Mouse (Mus musculus) MEL (cell line): ENCODE data around the gene Zfr. TPM values are rescaled to one million over a fixed set of nuclear protein-coding genes. Genes with fewer than 3 reads are reported as not detected.

Experiments
- DNase-seq: peaks from one replicate; pipeline ENCODE4 v3.0.0; 2011; ENCODE audit warnings: low read depth, low spot score
- H3K27ac ChIP-seq: 2 replicates; pipeline ENCODE4 v1.5.1; 2012; ENCODE audit warnings: low read depth, mild to moderate bottlenecking, control low read depth, low read length, moderate library complexity; ENCODE audit not compliant: control insufficient read depth
- H3K27me3 ChIP-seq, 2 experiments: fragments of 150-350 bp in 1 of 2; sonication (generic) in 1 of 2; 2 replicates each; pipeline ENCODE4 v1.6.1; 2012; ENCODE audit warnings: low read length in 2 of 2, mild to moderate bottlenecking in 2 of 2, improper control_type of control experiment in 1 of 2, moderate library complexity in 1 of 2; ENCODE audit not compliant: insufficient read depth in 2 of 2, control insufficient read depth in 1 of 2
- H3K36me3 ChIP-seq, 2 experiments: 2 replicates each; pipeline ENCODE4 v1.6.1; 2012 to 2014; ENCODE audit warnings: low read length in 2 of 2, improper control_type of control experiment in 1 of 2, inconsistent platforms in 1 of 2, mild to moderate bottlenecking in 1 of 2; ENCODE audit not compliant: insufficient read depth in 2 of 2, control insufficient read depth in 1 of 2
- H3K4me1 ChIP-seq, 2 experiments: fragments of 150-350 bp in 1 of 2; sonication (generic) in 1 of 2; 2 replicates each; pipeline ENCODE4 v1.6.1; 2012; ENCODE audit warnings: low read length in 2 of 2, improper control_type of control experiment in 1 of 2, mild to moderate bottlenecking in 1 of 2; ENCODE audit not compliant: insufficient read depth in 2 of 2, control insufficient read depth in 1 of 2
- H3K4me3 ChIP-seq, 2 experiments: fragments of 150-350 bp in 1 of 2; sonication (generic) in 1 of 2; 2 replicates each; pipeline ENCODE4 v1.5.1; 2012; ENCODE audit warnings: low read depth in 2 of 2, low read length in 2 of 2, mild to moderate bottlenecking in 2 of 2, moderate library complexity in 2 of 2, control low read depth in 1 of 2, improper control_type of control experiment in 1 of 2; ENCODE audit not compliant: control insufficient read depth in 1 of 2, insufficient read depth in 1 of 2
- H3K79me2 ChIP-seq: 2 replicates; pipeline ENCODE4 v1.6.1; 2012; ENCODE audit warnings: mild to moderate bottlenecking, low read length, moderate library complexity; ENCODE audit not compliant: control insufficient read depth, poor library complexity, insufficient read depth
- H3K9ac ChIP-seq: 2 replicates; pipeline ENCODE4 v1.6.1; 2012; ENCODE audit warnings: low read depth, mild to moderate bottlenecking, control low read depth, low read length, moderate library complexity; ENCODE audit not compliant: control insufficient read depth, poor library complexity, severe bottlenecking
- H3K9me3 ChIP-seq: fragments of 150-350 bp; sonication (generic); replicated peaks from 2 replicates; pipeline ENCODE4 v1.6.1; 2012; ENCODE audit warnings: mild to moderate bottlenecking, low read length, improper control_type of control experiment, moderate library complexity; ENCODE audit not compliant: insufficient read depth
- BHLHE40 ChIP-seq: IDR thresholded peaks from 2 replicates; pipeline ENCODE4 v1.6.1; 2012; ENCODE audit warnings: low read depth, mild to moderate bottlenecking, inconsistent platforms, low read length, improper control_type of control experiment, borderline replicate concordance
- CHD1 ChIP-seq: IDR thresholded peaks from 2 replicates; pipeline ENCODE4 v1.6.1; 2012; ENCODE audit warnings: low read depth, mild to moderate bottlenecking, inconsistent platforms, low read length, improper control_type of control experiment
- CHD2 ChIP-seq: IDR thresholded peaks from 2 replicates; pipeline ENCODE4 v1.6.1; 2011; ENCODE audit warnings: low read length, improper control_type of control experiment
- CTCF ChIP-seq, 3 experiments: IDR thresholded peaks in 2 of 3; conservative IDR thresholded peaks in 1 of 3; 2 replicates each; pipeline ENCODE4 v1.5.1; 2011 to 2012; ENCODE audit warnings: low read length in 3 of 3, low read depth in 2 of 3, mild to moderate bottlenecking in 2 of 3, improper control_type of control experiment in 1 of 3, inconsistent platforms in 1 of 3, mixed read lengths in 1 of 3, moderate library complexity in 1 of 3; ENCODE audit not compliant: control insufficient read depth in 1 of 3, insufficient read depth in 1 of 3, poor library complexity in 1 of 3, severe bottlenecking in 1 of 3
- E2F4 ChIP-seq: IDR thresholded peaks from 2 replicates; pipeline ENCODE4 v1.6.1; 2011; ENCODE audit warnings: low read depth, low read length, improper control_type of control experiment, borderline replicate concordance
- ELF1 ChIP-seq: IDR thresholded peaks from 2 replicates; pipeline ENCODE4 v1.6.1; 2014; ENCODE audit warnings: low read depth, mild to moderate bottlenecking, inconsistent platforms, low read length, improper control_type of control experiment, moderate library complexity
- EP300 ChIP-seq, 2 experiments: IDR thresholded peaks; 2 replicates each; pipeline ENCODE4 v1.6.1; 2011; ENCODE audit warnings: improper control_type of control experiment in 2 of 2, low read length in 2 of 2, low read depth in 1 of 2, mild to moderate bottlenecking in 1 of 2
- ETS1 ChIP-seq: IDR thresholded peaks from 2 replicates; pipeline ENCODE4 v1.6.1; 2012; ENCODE audit warnings: low read depth, mild to moderate bottlenecking, inconsistent platforms, low read length, improper control_type of control experiment, moderate library complexity
- GABPA ChIP-seq: IDR thresholded peaks from 2 replicates; pipeline ENCODE4 v1.6.1; 2012; ENCODE audit warnings: low read depth, mild to moderate bottlenecking, inconsistent platforms, low read length, improper control_type of control experiment, moderate library complexity
- GATA1 ChIP-seq: IDR thresholded peaks from 2 replicates; pipeline ENCODE4 v1.6.1; 2011; ENCODE audit warnings: low read depth, low read length, improper control_type of control experiment
- HCFC1 ChIP-seq: IDR thresholded peaks from 2 replicates; pipeline ENCODE4 v1.6.1; 2012; ENCODE audit warnings: low read depth, mild to moderate bottlenecking, inconsistent platforms, low read length, improper control_type of control experiment, moderate library complexity
- JUND ChIP-seq: IDR thresholded peaks from 2 replicates; pipeline ENCODE4 v1.6.1; 2011; ENCODE audit warnings: low read depth, mild to moderate bottlenecking, improper control_type of control experiment, low read length
- KAT2A ChIP-seq: conservative IDR thresholded peaks from 2 replicates; pipeline ENCODE4 v1.6.1; 2012; ENCODE audit warnings: low read depth, low read length, improper control_type of control experiment, inconsistent platforms
- MAFK ChIP-seq: IDR thresholded peaks from 2 replicates; pipeline ENCODE4 v1.6.1; 2011; ENCODE audit warnings: low read depth, mild to moderate bottlenecking, low read length, improper control_type of control experiment, borderline replicate concordance
- MAX ChIP-seq: IDR thresholded peaks from 2 replicates; pipeline ENCODE4 v1.6.1; 2011; ENCODE audit warnings: low read length, improper control_type of control experiment
- MAZ ChIP-seq: IDR thresholded peaks from 2 replicates; pipeline ENCODE4 v1.6.1; 2012; ENCODE audit warnings: low read depth, mild to moderate bottlenecking, inconsistent platforms, low read length, improper control_type of control experiment
- MEF2A ChIP-seq: IDR thresholded peaks from 2 replicates; pipeline ENCODE4 v1.6.1; 2014; ENCODE audit warnings: low read depth, mild to moderate bottlenecking, inconsistent platforms, low read length, improper control_type of control experiment; ENCODE audit not compliant: poor library complexity, insufficient replicate concordance, severe bottlenecking; ENCODE audit errors: extremely low read depth
- MXI1 ChIP-seq: IDR thresholded peaks from 2 replicates; pipeline ENCODE4 v1.6.1; 2011; ENCODE audit warnings: mild to moderate bottlenecking, low read depth, low read length, improper control_type of control experiment
- MYB ChIP-seq: IDR thresholded peaks from 2 replicates; pipeline ENCODE4 v1.6.1; 2011; ENCODE audit warnings: mild to moderate bottlenecking, low read depth, low read length, improper control_type of control experiment
- MYC ChIP-seq: IDR thresholded peaks from 2 replicates; pipeline ENCODE4 v1.6.1; 2011; ENCODE audit warnings: low read depth, mild to moderate bottlenecking, low read length, improper control_type of control experiment, moderate library complexity
- NELFE ChIP-seq: IDR thresholded peaks from 2 replicates; pipeline ENCODE4 v1.6.1; 2011; ENCODE audit warnings: low read depth, low read length, improper control_type of control experiment
- NRF1 ChIP-seq: IDR thresholded peaks from 2 replicates; pipeline ENCODE4 v1.6.1; 2014; ENCODE audit warnings: low read depth, mild to moderate bottlenecking, inconsistent platforms, low read length, improper control_type of control experiment, moderate library complexity; ENCODE audit not compliant: poor library complexity, insufficient read depth, severe bottlenecking
- POLR2A ChIP-seq, 2 experiments: IDR thresholded peaks; 2 replicates each; pipeline ENCODE4 v1.6.1; 2011 to 2012; ENCODE audit warnings: low read length in 2 of 2, mild to moderate bottlenecking in 2 of 2, control low read depth in 1 of 2, improper control_type of control experiment in 1 of 2, low read depth in 1 of 2, moderate library complexity in 1 of 2; ENCODE audit not compliant: control insufficient read depth in 1 of 2, insufficient read depth in 1 of 2, poor library complexity in 1 of 2
- POLR2AphosphoS2 ChIP-seq: IDR thresholded peaks from 2 replicates; pipeline ENCODE4 v1.6.1; 2011; ENCODE audit warnings: low read length, improper control_type of control experiment
- RAD21 ChIP-seq: IDR thresholded peaks from 2 replicates; pipeline ENCODE4 v1.6.1; 2011; ENCODE audit warnings: mild to moderate bottlenecking, low read depth, low read length, improper control_type of control experiment
- RCOR1 ChIP-seq: IDR thresholded peaks from 2 replicates; pipeline ENCODE4 v1.6.1; 2012; ENCODE audit warnings: low read depth, mild to moderate bottlenecking, inconsistent platforms, low read length, improper control_type of control experiment
- TAL1 ChIP-seq: IDR thresholded peaks from 2 replicates; pipeline ENCODE4 v1.6.1; 2012; ENCODE audit warnings: mild to moderate bottlenecking, inconsistent platforms, low read length, moderate library complexity, mixed read lengths
- TBP ChIP-seq: IDR thresholded peaks from 2 replicates; pipeline ENCODE4 v1.8.0; 2011; ENCODE audit warnings: low read depth, low read length, improper control_type of control experiment
- TCF12 ChIP-seq: IDR thresholded peaks from 2 replicates; pipeline ENCODE4 v1.6.1; 2014; ENCODE audit warnings: low read depth, mild to moderate bottlenecking, inconsistent platforms, low read length, improper control_type of control experiment, moderate library complexity
- UBTF ChIP-seq: IDR thresholded peaks from 2 replicates; pipeline ENCODE4 v1.6.1; 2012; ENCODE audit warnings: low read depth, mild to moderate bottlenecking, inconsistent platforms, low read length, improper control_type of control experiment, moderate library complexity, borderline replicate concordance; ENCODE audit not compliant: insufficient read depth
- USF2 ChIP-seq, 2 experiments: IDR thresholded peaks; 2 replicates each; pipeline ENCODE4 v1.6.1; 2011 to 2012; ENCODE audit warnings: improper control_type of control experiment in 2 of 2, low read length in 2 of 2, borderline replicate concordance in 1 of 2, inconsistent platforms in 1 of 2, low read depth in 1 of 2, mild to moderate bottlenecking in 1 of 2; ENCODE audit not compliant: insufficient read depth in 1 of 2
- ZC3H11A ChIP-seq: IDR thresholded peaks from 2 replicates; pipeline ENCODE4 v1.6.1; 2012; ENCODE audit warnings: low read depth, mild to moderate bottlenecking, inconsistent platforms, low read length, improper control_type of control experiment
- ZKSCAN1 ChIP-seq: IDR thresholded peaks from 2 replicates; pipeline ENCODE4 v1.6.1; 2012; ENCODE audit warnings: low read depth, mild to moderate bottlenecking, inconsistent platforms, low read length, improper control_type of control experiment, moderate library complexity
- ZMIZ1 ChIP-seq: IDR thresholded peaks from 2 replicates; pipeline ENCODE4 v1.6.1; 2012; ENCODE audit warnings: low read depth, mild to moderate bottlenecking, inconsistent platforms, low read length, improper control_type of control experiment, moderate library complexity
- ZNF384 ChIP-seq: IDR thresholded peaks from 2 replicates; pipeline ENCODE4 v1.6.1; 2012; ENCODE audit warnings: low read depth, mild to moderate bottlenecking, inconsistent platforms, low read length, improper control_type of control experiment
- polyA plus RNA-seq, 2 experiments: library from polyadenylated mRNA; stranded (reverse) in 1 of 2; unstranded in 1 of 2; fragments of >175 nt in 1 of 2; fragments of >200 nt in 1 of 2; gene quantifications; 2 replicates each; pipeline versions ENCODE4 v1.2.1 to v1.2.4; 2012; ENCODE audit warnings: low replicate concordance in 2 of 2, low read depth in 1 of 2; ENCODE audit not compliant: insufficient read length in 2 of 2, insufficient read depth in 1 of 2, missing spikeins in 1 of 2
- total RNA-seq: library from RNA; depleted of rRNA; stranded (reverse); fragments of 300-350 nt; gene quantifications from 2 replicates; pipeline ENCODE4 v1.2.3, GENCODE M21; 2012

Zfr gene
- total and polyA plus RNA-seq, 3 experiments = 54.4 to 199 (median 108) TPM

- peak; percentile 93 for DNase-seq
- no peak overlapping the region for H3K27ac ChIP-seq
- no peaks in the 10 kb centered on the region; the same call in 1 of the 2 replicates for H3K79me2 ChIP-seq
- H3K36me3 ChIP-seq = peaks cover 0 to 17% of the 10 kb centered on the region in 2 experiments; a peak in 2 of 4 replicates
- peak overlapping the region; percentile 44 for H3K9ac ChIP-seq
- H3K4me1 ChIP-seq = peaks cover 0 to 32% of the 10 kb centered on the region in 2 experiments
- H3K27me3 ChIP-seq = no peaks in the 10 kb centered on the region
- no peaks in the 10 kb centered on the region for H3K9me3 ChIP-seq
- H3K4me3 ChIP-seq = peak overlapping the region; percentile 13 to 36
- TF ChIP-seq RAD21 (peak; percentile 98), MYB (no peak), EP300 (IDR thresholded peaks at IDR 0.05; ENCODE audit: low read depth in 1 of 2, low read length in 2 of 2) (no peak), GATA1 (0 out of 2 replicates have a peak, but pooled peaks have one; percentile 12), UBTF (no peak), KAT2A (no peak), CHD2 (no peak), E2F4 (no peak), ZC3H11A (peak; percentile 97), ZNF384 (0 out of 2 replicates have a peak, but pooled peaks have one; percentile 6), USF2 (IDR thresholded peaks at IDR 0.05; ENCODE audit: borderline replicate concordance in 1 of 2, insufficient read depth in 1 of 2, low read depth in 1 of 2, low read length in 2 of 2) (no peak), MYC (no peak), MXI1 (no peak), MAFK (no peak), ZKSCAN1 (no peak), JUND (no peak), TAL1 (no peak), HCFC1 (0 out of 2 replicates have a peak, but pooled peaks have one; percentile 37), ETS1 (no peak), GABPA (no peak), TBP (no peak), MAX (no peak), POLR2A (IDR thresholded peaks at IDR 0.05; ENCODE audit: control insufficient read depth in 1 of 2, insufficient read depth in 1 of 2, low read depth in 1 of 2, low read length in 2 of 2, poor library complexity in 1 of 2) (no peak), NRF1 (no peak), RCOR1 (0 out of 2 replicates have a peak, but pooled peaks have one; percentile 11), NELFE (no peak), TCF12 (no peak), BHLHE40 (peak; percentile 48; the same call in 1 of the 2 replicates), POLR2AphosphoS2 (no peak), MAZ (peak; percentile 56; the same call in 1 of the 2 replicates), MEF2A (no peak), ELF1 (0 out of 2 replicates have a peak, but pooled peaks have one; percentile 36), CTCF (IDR thresholded peaks at IDR 0.05 in 2 of 3, conservative IDR thresholded peaks at IDR 0.05 in 1 of 3; ENCODE audit: control insufficient read depth in 1 of 3, insufficient read depth in 1 of 3, low read depth in 2 of 3, low read length in 3 of 3, poor library complexity in 1 of 3, severe bottlenecking in 1 of 3) (peak; percentile 77 to 95 (median 88)), CHD1 (no peak), ZMIZ1 (no peak)
Observed at GRCm38 (mm10) chr15:12196410-12197191, 79.0 kb downstream of the Zfr start.
